Mouse (Mus musculus) thymus, postnatal 4 days (tissue): ENCODE results near the gene Polk.

Experiments used
- DNase-seq: peaks from one replicate; pipeline ENCODE4 v3.0.0; 2021

Polk gene

GRCm38 (mm10) chr13:96542081-96542889, at the start of gene Polk, which contains the start of gene Col4a3bp:
Gene Polk, minus strand, starts transcription at chr13:96542579.
Gene Col4a3bp, plus strand, starts transcription at chr13:96542618.
- peak; percentile 94 for DNase-seq

DNA sequence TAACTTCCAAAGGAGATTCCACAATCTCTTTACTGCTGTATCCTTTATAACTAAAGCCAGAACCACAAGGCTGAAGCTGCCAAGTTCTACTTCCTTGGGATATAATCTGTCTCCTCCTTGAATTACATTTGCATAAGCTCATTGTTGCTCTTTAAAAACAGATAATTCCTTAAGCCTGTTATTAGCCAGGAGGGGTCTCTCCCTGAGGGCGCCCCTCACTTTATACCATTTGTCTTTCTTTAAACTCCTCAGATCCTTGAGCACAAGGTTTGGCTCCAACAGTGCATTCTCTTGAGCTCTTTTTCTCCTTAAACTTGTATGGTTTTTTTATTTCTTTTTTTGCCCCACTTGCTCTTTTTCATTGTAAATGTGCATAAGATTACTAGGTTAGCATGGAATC, 46.3 kb upstream of the Polk start:
- no peak for DNase-seq

DNA sequence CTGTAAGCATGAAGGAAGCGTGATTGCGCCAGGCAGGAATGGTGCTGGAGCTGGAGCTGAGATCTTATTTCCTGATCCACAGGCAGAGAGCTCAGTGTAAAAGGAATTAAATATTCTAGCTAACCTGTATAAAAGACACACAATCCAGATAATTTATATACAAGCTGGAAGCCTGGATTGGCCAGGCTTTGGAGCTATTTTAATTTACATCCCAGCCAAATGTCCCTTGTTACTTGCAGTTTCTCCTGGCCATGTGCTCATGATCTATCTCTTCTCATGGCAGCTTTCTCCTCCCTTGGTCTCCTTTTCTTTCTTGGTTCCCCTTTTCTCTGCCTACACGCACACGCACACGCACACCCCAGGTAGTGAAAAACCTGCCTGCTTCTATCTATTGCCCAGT, 44.2 kb upstream of the Polk start:
- no peak for DNase-seq

DNA sequence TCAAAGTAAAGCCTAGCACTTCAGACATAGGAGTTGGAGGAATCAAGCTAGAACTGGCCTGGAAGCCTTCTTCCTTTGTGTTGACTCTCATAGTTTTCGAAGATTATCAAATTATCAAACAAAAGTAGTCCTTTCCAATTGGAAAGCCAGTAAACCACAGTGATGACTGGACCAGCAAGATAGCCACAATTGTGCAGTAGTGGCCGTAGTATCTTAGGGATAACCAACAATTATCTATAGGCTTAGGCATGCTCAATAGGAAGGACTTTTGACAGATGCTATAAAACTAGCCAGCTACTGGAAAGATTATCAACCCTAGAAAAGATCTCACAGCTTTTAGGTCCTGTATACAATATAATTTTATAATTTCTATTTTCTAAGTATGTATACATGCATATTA, 41.8 kb upstream of the Polk start:
- DNase-seq: no peak

DNA sequence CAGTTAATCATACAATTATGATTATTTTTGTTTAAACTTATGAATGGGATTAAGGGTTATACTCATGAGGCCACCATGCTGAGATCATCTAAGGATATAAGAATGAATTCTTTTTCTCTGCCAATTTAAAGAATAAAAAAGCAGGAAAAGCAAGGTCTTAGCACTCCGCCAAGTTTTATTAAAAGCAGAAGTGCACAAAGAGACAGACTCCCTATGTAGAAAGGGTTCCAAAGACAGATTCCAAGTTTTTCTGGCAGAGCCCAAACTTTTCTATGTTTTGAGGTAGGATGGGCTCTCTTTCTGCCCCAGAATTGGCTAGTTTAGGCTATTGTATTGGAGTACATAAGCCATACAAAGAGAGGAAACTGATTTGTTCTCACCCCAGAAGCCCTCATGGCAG, 37.6 kb upstream of the Polk start:
- DNase-seq: no peak

DNA sequence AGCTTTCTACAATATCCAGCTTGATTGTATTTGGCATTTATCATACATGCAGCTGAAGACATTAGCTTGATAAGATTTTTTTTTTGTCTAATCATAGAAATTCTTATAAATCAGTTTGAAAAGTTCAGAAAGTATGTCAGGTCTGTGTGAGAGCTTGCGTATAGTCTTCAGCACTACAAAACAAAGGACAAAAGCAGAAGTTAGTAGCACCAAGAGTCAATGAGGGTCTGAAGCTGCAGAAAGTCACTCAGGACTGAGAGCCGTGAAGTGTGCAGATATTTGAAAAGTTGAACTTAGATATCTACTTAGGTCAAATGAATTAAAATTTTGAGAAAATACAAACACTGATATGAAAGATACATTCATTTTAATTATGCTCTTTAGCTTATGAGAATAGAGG, 36.7 kb upstream of the Polk start:
- no peak for DNase-seq

DNA sequence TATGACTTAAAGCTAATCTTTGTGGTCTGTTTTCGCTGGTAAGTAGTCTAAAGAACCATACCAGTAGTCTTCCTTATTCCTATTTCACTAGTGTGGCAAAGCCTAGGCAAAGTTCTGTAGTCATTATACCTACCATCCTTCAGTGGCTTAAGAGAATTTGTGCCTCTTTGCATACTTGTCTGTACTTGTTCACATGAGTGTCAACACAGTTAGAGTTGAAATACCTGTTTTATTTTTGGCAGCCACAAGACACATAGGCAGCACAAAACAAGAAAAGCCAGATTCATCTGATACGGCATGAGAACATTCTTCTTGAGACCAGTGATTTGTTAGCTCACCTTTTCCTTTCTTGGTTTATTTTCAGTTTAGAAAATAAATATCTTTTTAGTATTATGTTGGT, 31.8 kb upstream of the Polk start:
- DNase-seq: no peak

- DNase-seq: no peak
These were observed 28.6 kb upstream of the Polk start for GRCm38 (mm10) chr13:96571016-96571361.

DNA sequence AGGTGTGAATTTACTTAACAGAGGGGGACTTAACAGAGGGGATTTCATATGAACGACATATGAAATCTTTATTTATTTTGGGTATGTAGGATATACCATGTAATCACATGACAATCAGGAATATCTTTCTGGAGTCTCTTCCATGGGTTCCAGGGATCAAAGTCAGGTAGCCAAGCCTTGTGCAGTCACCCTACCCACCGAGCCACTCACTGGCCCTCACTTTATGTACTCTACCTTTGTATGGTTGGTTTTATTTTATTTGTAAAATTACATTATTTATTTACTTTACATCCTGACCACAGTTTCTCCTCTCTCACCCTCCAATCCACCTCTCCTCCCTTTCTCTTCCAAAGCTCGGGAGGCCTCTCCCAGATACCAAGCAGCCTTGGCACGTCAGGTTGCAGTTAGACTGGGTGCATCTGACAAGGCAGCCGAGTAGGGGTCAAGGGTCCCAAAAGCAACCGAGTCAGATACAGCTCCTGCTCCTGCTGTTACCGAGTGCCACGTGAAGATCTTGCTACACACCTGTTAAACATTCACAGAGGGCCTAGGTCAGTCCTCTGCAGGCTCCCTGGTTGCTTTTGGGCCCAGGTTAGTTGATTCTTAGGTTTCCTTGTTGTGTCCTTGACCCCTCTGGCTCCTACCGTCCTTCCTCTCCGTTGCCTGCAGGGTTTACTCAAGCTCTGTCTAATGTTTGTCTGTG, 28.1 kb upstream of the Polk start:
- no peak for DNase-seq

DNA sequence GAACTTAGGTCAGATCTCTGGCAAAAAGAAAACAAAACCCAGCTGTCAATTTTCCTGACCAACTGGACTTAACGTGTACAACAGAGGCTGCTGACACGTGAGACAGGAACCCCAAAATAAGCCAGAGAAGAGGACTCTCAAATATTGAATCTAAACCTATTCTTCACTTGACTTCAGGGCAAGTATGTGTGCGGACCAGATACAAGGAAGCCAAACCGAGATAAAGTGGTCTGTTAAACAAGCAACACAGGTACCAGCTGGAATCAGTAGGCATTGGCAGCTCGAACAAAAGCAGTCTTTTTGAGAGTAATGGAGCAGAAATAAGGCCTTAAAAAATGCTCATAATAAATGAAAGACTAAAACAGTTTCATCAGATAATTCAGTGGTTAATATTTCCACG, 25.6 kb upstream of the Polk start:
- no peak for DNase-seq

- no peak for DNase-seq
These were observed 12.7 kb upstream of the Polk start for GRCm38 (mm10) chr13:96555099-96555498.

GRCm38 (mm10) chr13:96547941-96548340, 5.6 kb upstream of the Polk start:
- DNase-seq: no peak

GRCm38 (mm10) chr13:96547250-96547649, 4.9 kb upstream of the Polk start:
- DNase-seq: no peak

DNA sequence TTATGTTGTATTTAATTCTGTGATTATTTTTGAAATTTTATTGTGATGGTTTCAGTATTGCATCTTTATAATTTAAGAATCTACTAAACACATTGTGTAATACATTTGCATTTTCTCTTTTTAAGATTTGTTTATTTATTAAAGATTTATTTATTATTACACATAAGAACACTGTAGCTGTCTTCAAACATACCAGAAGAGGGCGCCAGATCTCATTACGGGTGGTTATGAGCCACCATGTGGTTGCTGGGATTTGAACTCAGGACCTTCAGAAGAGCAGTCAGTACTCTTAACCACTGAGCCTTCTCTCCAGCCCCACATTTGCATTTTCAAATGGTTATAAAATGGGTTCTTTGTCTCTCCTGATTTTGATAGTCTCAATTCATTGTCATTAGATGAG, 2.1 kb upstream of the Polk start:
- DNase-seq: no peak

- DNase-seq: peak; percentile 80
These were observed 817 bp upstream of the Polk start for GRCm38 (mm10) chr13:96542901-96543891.

- DNase-seq: no peak
These were observed 998 bp downstream of the Polk start for GRCm38 (mm10) chr13:96541381-96541780.

GRCm38 (mm10) chr13:96538103-96538502, 4.3 kb downstream of the Polk start:
- no peak for DNase-seq

DNA sequence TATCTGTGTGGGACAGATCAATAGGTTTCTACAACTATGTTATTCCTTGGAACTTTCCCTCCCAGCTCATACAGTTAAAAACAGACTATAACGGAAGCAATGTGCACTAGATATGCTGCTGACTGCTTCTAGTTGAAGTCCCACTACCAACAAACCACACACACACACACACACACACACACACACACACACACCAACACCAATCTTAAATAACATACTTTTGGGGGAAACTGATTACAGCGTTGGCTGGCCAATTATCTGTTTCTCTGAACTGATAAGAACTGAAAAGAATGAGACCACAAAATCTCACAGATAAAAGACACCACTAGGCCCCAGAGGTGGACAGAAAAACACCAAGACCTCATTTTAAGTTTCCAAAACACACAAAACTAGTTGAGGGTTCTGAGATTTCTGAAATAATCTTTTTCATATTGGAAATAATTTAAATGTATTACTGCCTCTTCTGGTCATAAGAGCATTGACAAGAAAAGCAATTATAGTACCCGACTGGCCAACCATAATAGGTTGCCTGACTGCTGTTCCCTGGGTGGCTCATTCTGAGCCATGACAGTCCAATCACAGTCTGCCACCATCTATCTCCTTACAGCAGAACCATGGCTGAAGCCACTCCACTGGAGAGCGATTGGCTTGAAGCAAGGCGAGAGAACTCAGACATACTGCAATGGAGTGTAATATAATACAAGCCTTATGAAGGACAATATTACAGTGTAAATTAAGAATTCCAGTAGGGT, 5.4 kb downstream of the Polk start:
- no peak for DNase-seq

DNA sequence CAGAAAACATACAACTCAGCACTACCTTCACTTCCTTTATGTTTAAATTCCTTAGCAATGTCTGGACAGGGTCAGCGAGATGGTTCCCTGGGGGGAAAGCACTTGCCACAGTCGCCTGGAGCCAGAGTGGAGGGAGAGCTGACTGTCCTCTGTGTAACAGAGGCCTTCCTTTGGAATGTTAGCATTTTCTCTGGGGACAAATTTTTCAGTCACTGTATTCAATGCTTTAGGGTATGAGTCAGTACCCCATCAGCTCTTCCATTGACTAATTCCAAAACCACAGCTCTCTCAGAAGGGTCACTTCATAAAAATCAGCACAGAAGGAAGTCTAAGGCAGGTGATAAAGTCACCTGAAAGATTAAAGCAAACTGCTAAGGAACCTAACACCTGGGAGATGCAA, 8.6 kb downstream of the Polk start:
- no peak for DNase-seq

DNA sequence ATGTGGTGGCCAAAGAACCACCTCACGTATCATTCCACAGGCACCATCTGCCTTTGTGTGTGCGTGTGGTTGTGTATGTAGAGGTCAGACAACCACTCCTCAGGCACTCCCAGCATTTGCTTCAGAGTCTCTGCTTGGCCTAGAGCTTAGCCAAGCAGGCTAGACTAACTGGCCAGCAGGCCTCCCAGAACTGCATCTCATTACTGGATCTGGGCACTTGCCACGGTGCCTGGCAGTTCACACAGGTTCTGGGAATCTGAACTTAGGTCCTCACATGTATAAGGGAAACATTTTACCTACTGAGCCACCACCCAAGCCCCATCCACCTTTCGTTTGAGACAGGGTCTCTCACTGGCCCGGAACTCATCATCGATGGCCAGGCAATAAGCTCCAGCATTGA, 10.2 kb downstream of the Polk start:
- no peak for DNase-seq

DNA sequence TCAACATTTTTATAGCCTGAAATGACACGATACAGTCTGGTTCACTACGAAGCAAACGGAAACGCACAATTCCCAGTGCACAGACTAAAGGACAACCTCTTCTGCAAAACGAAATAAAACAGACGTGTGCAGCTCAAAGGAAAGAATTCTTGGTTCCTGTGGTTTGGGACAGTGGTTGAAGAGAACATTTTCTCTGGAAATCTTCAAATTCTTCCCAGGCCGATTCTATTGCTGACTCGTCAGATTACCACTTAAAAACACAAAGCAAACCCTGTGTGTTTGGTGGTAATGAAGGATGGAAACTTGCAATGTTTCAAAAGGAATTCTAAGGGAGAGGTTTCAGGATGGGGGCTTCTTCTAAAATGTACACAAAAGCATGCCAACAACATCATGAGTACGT, 12.3 kb downstream of the Polk start:
- no peak for DNase-seq

- no peak for DNase-seq
These were observed 12.8 kb downstream of the Polk start for GRCm38 (mm10) chr13:96529542-96529941.

DNA sequence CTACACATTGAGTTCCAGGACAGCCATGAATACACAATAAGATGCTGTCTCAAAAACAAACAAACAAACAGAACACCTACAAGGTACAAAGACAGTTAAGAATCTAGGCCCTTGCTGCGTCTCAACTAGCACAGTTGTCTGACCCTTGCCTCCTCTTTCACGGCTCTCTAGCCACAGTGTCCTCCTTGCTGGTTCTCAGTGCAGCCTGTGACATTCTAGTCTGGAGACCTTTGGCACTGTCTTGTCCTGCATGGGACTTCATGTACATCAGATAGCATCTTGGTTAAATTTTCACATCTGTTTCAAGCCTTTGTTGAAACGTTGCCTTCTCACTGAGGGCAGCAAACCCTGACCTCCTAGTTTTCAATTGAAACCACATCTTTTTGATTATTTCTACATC, 13.6 kb downstream of the Polk start:
- no peak for DNase-seq
